Mouse (Mus musculus) lung, adult 18-20 months (tissue): ENCODE measurements around the gene Dclre1a.
"Not testable (repeated sequence)": the region's sequence is repeated elsewhere in the genome, so short reads cannot be mapped to it uniquely, and the experiment has no call there.

ENCODE experiments used
- DNase-seq, 2 experiments: peaks; one replicate each; pipeline ENCODE4 v3.0.0; 2022; ENCODE audit warnings: mixed read lengths in 2 of 2

Gene Dclre1a

DNA sequence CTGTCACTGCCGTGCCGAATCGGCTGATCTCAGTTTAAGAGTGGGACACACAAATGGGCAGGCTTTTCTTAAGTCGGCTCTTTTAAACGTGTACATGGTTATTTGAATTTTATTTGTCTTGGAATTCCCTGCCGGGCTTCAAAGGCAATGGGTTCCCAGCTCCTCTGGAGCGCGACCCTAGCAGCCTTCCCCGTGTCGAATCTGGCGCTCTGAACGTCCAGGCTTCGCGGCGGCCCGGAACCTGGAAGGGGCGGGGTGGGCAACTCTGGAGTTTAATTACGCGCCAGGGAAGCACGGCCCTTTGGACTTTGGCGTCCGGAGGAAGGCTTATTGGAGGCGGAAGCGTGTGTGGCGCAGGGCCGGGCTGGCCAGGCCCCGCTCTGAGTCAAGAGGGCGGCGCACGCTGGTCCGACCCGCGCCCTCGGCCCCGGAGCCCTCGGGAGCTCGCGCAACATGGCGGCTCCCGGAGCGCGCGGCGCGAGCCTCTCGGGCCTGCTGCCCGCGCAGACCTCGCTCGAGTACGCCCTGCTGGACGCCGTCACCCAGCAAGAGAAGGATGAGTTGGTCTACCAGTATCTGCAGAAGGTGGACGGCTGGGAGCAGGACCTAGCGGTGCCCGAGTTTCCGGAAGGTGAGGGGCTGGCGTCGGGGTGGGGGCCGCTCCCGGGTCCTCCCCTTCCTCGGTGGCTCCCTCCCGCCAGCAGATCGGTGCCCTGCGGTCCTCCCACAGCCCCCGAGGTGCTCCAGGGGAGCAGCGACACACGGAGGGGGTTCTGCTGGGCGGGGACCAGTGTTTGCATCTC, 409 bp upstream of the Dclre1a start, which contains the start of gene Nhlrc2:
TSS of gene Nhlrc2 (plus strand) at position 32 of the 803 bp plus-strand sequence.
- DNase-seq, result peak; percentile 91 to 93

DNA sequence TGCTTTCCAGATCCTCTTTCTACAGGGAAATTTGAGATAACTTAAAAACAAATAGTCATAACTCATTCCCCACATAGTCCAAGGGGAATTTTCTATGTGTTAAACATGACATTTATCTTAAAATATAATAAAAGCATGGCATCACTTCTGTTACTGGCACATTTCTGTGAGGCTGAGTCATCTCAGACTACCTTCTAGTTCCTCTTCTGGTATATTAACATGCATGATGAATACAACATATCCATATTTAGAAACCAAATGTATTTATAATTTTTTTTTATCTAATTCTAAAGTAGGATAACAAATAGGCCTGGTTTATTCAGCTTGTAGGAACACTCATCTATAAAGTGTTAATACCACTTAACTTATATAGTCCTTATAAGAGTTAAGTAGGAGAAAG, 2.0 kb downstream of the Dclre1a start:
- DNase-seq, result no peak

DNA sequence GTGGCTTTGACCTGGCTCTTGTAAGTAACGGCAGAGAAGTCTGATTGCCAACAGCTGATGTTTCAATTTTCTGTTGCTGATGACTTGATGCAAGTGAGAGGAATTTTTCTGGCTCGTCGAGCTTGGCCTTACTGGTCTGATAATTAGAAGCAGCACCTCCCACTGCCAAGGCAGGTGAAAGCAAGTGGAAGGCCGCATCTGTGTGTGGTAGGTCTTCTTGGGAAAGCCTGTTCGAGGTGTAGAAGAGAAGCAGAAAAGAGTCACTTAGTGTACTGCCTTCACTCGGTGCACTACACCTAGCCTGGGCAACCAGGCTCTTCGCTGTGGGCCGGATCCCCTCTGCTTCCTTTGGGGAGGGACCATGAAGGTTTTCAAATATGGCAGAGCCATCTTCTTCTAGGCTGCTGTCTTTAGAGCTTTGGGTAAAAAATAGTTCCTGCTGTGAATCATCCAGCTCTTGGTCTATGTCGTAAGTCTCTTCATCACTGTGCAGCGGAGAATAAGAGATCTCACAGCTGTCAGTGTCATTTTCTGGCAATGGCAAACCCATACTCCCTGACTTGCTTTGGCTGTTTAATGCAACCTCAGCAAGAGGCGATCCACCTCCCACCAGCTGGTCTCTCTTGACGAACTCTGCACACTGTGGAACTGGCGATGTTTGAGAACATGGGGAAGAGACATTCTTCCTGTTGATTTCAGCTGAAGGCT, 3.2 kb downstream of the Dclre1a start:
- peak; percentile 22 to 55 for DNase-seq

GRCm38 (mm10) chr19:56543320-56543719, 4.7 kb downstream of the Dclre1a start:
- no peak for DNase-seq

GRCm38 (mm10) chr19:56535765-56536164, 12.3 kb downstream of the Dclre1a start:
- DNase-seq, result no peak

GRCm38 (mm10) chr19:56535064-56535463, 13.0 kb downstream of the Dclre1a start:
- peak; percentile 24 to 52 for DNase-seq

DNA sequence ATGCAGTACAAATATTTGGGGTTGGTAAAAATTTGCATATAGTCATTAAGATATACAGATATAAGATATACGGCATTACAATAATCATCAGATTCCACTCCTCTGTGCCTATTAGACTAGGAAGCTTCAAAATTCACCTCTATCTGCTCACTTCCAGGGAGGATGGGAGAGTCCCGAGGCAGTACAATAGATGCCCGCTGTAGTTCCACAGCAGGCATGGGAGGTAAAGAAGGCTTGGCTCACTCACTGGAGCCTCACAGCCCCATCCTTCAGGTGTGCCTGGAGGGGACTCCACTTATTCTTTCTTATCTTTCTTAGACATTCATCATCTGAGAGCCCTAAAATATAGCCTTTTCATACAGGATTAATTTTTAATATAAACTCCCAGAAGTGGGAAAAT, 13.7 kb downstream of the Dclre1a start:
- no peak for DNase-seq

GRCm38 (mm10) chr19:56533291-56534071, 14.5 kb downstream of the Dclre1a start:
- no peak for DNase-seq

- no peak for DNase-seq
Observed at GRCm38 (mm10) chr19:56531251-56531650, 16.8 kb downstream of the Dclre1a start.

GRCm38 (mm10) chr19:56530529-56530928, 17.5 kb downstream of the Dclre1a start:
- DNase-seq, result not testable (repeated sequence)

DNA sequence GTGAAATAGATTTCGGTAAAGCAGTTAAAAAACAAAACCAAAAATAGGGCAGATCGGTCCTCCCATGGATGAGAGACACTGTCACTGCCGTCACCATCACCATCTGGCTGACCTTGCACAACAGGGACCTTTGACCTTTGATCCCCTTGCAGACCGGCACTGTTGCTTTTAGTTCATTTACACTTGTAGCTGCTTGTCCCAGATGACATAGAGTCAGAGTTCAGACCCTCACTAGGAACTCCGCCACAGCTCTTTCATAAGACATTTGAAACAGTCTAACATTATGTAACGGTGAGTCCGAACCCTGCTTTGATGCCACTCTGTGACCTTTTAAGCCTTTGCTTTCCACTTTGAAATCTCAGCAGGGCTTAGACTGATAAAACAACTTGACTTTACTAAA, 28.6 kb downstream of the Dclre1a start:
- not testable (repeated sequence) for DNase-seq

GRCm38 (mm10) chr19:56513527-56513926, 34.5 kb downstream of the Dclre1a start:
- DNase-seq, result not testable (repeated sequence)

DNA sequence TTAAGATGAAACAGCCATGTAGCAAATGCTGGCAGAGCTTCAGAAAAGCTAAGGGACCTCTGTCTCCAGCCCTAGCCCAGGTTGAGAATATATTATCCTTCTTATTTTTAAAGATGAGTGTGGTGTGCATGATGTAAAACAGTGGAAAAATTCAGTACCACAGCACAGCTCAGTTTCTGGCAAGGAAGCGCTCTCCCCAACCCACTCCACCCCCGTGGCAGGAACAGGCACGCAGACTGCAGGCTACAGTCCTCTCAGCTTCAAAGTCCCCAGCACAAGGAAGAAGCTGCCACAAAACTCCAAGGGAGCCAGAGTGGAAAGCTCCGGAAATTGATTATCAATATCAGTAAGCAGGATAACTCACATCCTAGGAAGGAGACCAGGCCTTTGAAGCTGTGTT, 36.8 kb downstream of the Dclre1a start:
- not testable (repeated sequence) for DNase-seq

DNA sequence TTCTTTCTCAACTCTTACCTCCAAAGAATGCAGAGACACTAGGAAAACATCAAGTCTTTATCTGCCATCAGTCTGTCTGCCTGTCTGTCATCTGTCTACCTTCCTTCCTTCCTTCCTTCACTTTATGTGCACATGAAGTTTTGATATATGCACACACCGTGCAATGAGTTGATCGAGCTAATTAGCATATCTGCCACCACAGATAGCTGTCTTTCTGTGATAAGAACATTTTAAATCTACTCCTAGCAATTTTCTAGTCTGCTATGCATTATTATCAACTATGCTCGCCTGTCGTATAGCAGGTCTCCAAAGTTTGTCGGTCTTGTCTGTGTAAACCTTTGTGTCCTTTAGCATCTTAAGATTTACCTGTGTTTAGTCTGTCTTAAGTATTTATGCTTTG, 44.5 kb downstream of the Dclre1a start:
- not testable (repeated sequence) for DNase-seq

DNA sequence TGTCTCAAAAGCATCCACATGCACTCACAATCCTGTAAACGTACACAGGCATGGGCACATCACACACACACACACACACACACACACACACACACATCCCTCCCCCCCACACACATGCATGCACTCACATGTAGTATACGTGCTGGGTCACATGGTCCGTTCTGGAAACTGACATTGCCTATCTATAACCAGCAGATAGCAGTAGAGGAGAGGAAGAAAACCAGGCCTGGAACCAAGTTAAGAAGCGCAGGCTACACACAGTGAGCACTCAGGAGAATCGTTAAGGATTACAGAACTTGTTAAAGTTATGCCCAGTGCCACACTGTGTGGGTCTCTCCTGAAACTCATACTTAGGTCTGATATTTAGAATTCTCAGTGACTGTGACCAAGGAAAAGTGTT, 45.0 kb downstream of the Dclre1a start:
- not testable (repeated sequence) for DNase-seq

DNA sequence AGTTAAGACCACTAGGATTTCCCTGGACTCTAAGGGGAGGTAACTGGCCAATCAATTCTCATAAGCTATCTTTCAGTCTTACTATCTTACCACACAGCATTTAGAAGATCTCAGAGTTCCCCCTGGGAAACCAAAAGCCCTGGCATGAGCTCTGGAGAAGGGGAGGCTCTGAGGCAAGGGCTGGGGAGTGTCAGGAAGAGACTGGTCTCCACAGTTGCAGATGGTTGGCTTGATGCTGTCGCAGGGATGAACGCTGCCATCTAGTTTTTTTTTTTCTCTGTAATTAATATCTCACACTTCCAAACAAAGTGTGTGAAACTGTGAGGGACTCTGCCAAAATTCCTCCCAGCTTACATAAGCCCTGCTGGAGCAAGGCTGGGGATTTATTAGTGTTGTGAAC, 53.9 kb downstream of the Dclre1a start:
- DNase-seq, result not testable (repeated sequence)

DNA sequence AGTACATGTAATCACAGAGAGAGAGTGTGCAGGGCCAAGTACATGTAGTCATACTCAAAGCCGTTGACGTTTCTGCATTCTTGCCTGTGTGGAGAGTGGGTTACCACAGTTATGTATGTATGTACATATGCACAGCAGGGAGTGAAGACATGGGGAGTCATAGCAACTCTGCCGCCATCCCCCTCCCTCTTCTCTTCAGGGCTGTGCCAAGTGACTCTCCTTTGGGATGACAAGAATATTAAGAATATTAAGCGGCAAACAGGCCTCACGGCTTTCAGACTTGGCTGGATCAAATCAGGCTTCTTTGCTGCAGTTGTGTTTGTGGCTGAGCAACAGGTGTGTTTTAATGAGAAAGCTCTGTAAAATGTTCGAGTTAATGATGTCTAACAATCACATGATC, 58.4 kb downstream of the Dclre1a start:
- no peak for DNase-seq

- no peak for DNase-seq
Observed at GRCm38 (mm10) chr19:56487339-56487738, 60.7 kb downstream of the Dclre1a start.

DNA sequence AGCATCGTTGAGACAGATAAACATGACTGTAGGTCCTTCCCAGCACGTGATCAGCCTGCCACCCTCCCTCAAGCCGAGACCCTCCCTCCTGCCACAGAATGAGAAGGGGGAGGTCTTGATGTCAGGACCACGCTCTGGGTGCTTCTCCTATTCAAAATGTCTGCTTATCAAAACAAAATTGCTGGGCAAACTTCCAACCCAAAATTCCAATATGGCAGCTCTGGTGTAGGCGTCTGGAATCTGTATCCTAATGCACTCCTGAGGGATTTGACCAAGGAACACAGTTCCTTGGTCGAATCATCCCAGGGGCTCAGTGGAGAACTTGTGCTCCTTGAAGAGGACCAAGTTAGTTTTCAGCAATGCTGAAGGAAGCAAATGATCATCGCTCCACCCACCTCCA, 61.1 kb downstream of the Dclre1a start:
- DNase-seq, result no peak

- peak; percentile 45 to 55 for DNase-seq
Observed at GRCm38 (mm10) chr19:56485376-56486271, 62.4 kb downstream of the Dclre1a start.

GRCm38 (mm10) chr19:56484630-56485375, 63.2 kb downstream of the Dclre1a start:
- DNase-seq, result no peak
